In the genomic region with DNA sequence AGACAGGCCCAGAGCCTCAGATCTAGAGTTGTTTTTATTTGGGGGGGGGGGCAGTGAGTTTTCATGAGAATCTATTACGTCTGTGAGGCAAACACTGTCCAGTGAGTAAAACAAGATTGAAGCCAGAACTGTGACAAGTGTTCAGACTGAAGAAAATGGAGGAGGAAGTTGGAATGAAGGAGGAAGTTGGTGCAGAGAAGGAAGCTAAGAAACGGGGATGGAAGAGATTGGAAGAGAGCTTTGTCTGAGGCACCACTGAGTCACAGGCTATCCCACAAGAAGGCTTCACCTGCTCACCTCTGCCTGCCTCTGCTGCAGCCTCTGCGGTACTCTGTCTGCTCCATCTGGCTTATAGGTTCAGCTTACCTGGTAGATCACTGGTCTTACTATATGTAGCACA, we compare ENCODE assay signal across 18 mouse cellular contexts.
DNase-seq lines count a peak whose midpoint lies in the region; ATAC-seq and TF ChIP-seq lines count a peak whose summit lies in the region.
"Had no signal": no experiment of that assay in that cellular context is flagged by ENCODE, and none has a peak within 500 bp of the region (broad histone marks: within the 10 kb centered on the region; RNA-seq: fewer than 3 reads in every experiment).

No protein-coding gene starts in this region.

- no peaks in the 10 kb centered on the region for H3K27me3 ChIP-seq in intestine, embryonic 14.5 days (replicated peaks; ENCODE audit: control insufficient read depth, insufficient read depth, low read length)
- H3K27me3 ChIP-seq in intestine, embryonic 16.5 days (replicated peaks; ENCODE audit: control insufficient read depth, insufficient read depth, low read length), result no peaks in the 10 kb centered on the region
- no peaks in the 10 kb centered on the region for H3K27me3 ChIP-seq in embryonic facial prominence, embryonic 13.5 days
- H3K27me3 ChIP-seq in limb, embryonic 12.5 days, result no peaks in the 10 kb centered on the region
- H3K27me3 ChIP-seq: heart, embryonic 13.5 days; hindbrain, embryonic 12.5 days had no signal

- peak overlapping the region; percentile 77 for H3K27ac ChIP-seq in intestine, embryonic 14.5 days (ENCODE audit: low read depth)
- no peak overlapping the region for H3K27ac ChIP-seq in intestine, embryonic 16.5 days (ENCODE audit: low read length)
- peak overlapping the region; percentile 91; the same call in 1 of the 2 replicates for H3K27ac ChIP-seq in embryonic facial prominence, embryonic 13.5 days
- peak overlapping the region; percentile 90; the same call in 1 of the 2 replicates for H3K27ac ChIP-seq in limb, embryonic 12.5 days

- DNase-seq in intestine, embryonic 14.5 days (ENCODE audit: low spot score), result no peak
- peak; percentile 46 for DNase-seq in MEL-GATA-1-ER (ENCODE audit: extremely low read depth, low read depth)
- no peak for DNase-seq in right cerebral cortex, postnatal 4 days
- no peak for DNase-seq in natural killer cell, adult 2 months (ENCODE audit: low spot score in 2 of 2)
- DNase-seq in lung, adult 2 months, result no peak
- DNase-seq: adrenal gland, postnatal 10 days; cerebellum, adult 11-12 months; cerebellum, adult 9-10 months; cerebellum, postnatal 25 days; heart, postnatal 36 days had no signal

- peaks cover 37% of the 10 kb centered on the region for H3K4me1 ChIP-seq in intestine, embryonic 14.5 days (replicated peaks; ENCODE audit: control insufficient read depth, insufficient read depth, low read length)
- H3K4me1 ChIP-seq in intestine, embryonic 16.5 days (ENCODE audit: control insufficient read depth, insufficient read depth, low read length), result peaks cover 16% of the 10 kb centered on the region
- H3K4me1 ChIP-seq in embryonic facial prominence, embryonic 13.5 days, result peaks cover 69% of the 10 kb centered on the region
- H3K4me1 ChIP-seq in limb, embryonic 12.5 days (replicated peaks), result peaks cover 59% of the 10 kb centered on the region
- peaks cover 5% of the 10 kb centered on the region; the same call in 1 of the 2 replicates for H3K4me1 ChIP-seq in lung, adult 2 months (ENCODE audit: control insufficient read depth, insufficient read depth, low read length)

- ATAC-seq in intestine, embryonic 14.5 days (replicated peaks; ENCODE audit: low FRiP score, low TSS enrichment, low read depth), result no peak
- ATAC-seq in intestine, embryonic 16.5 days, result no peak
- ATAC-seq in embryonic facial prominence, embryonic 13.5 days (ENCODE audit: insufficient number of reproducible peaks, insufficient read depth, low FRiP score, low TSS enrichment, low read depth), result no peak
- ATAC-seq in limb, embryonic 12.5 days (ENCODE audit: insufficient number of reproducible peaks, insufficient read depth, low FRiP score, low TSS enrichment, low read depth), result no peak
- ATAC-seq: forebrain, embryonic 14.5 days; hindbrain, embryonic 16.5 days; inflammation-experienced regulatory T-cells, adult 6 months had no signal

- H3K9me3 ChIP-seq in intestine, embryonic 14.5 days (ENCODE audit: control insufficient read depth, low read length), result no peaks in the 10 kb centered on the region
- no peaks in the 10 kb centered on the region for H3K9me3 ChIP-seq in intestine, embryonic 16.5 days (ENCODE audit: control insufficient read depth, low read length)
- H3K9me3 ChIP-seq in embryonic facial prominence, embryonic 13.5 days, result no peaks in the 10 kb centered on the region
- no peaks in the 10 kb centered on the region for H3K9me3 ChIP-seq in limb, embryonic 12.5 days
- H3K9me3 ChIP-seq: heart, embryonic 13.5 days; hindbrain, embryonic 12.5 days had no signal

- no peak overlapping the region for H3K4me3 ChIP-seq in intestine, embryonic 14.5 days (ENCODE audit: low read depth, low read length)
- H3K4me3 ChIP-seq in intestine, embryonic 16.5 days (ENCODE audit: low read length), result no peak overlapping the region
- H3K4me3 ChIP-seq in embryonic facial prominence, embryonic 13.5 days, result no peak overlapping the region
- H3K4me3 ChIP-seq in limb, embryonic 12.5 days (replicated peaks), result no peak overlapping the region
- H3K4me3 ChIP-seq in lung, adult 2 months (replicated peaks; ENCODE audit: extremely low read depth, low read depth, low read length), result no peak overlapping the region
- H3K4me3 ChIP-seq: heart, embryonic 13.5 days; hindbrain, embryonic 12.5 days had no signal

- H3K36me3 ChIP-seq in intestine, embryonic 14.5 days (ENCODE audit: control insufficient read depth, insufficient read depth, low read length), result peaks cover 20% of the 10 kb centered on the region
- H3K36me3 ChIP-seq in intestine, embryonic 16.5 days (ENCODE audit: control insufficient read depth, insufficient read depth, low read length), result no peaks in the 10 kb centered on the region
- peaks cover 42% of the 10 kb centered on the region for H3K36me3 ChIP-seq in embryonic facial prominence, embryonic 13.5 days
- H3K36me3 ChIP-seq in limb, embryonic 12.5 days, result peaks cover 40% of the 10 kb centered on the region
- H3K36me3 ChIP-seq: hindbrain, embryonic 12.5 days had no signal

- TF ChIP-seq POLR2A in lung, adult 2 months (IDR thresholded peaks at IDR 0.05; ENCODE audit: borderline replicate concordance, extremely low read depth, low read depth, low read length), result no peak

- TF ChIP-seq CTCF in lung, adult 2 months (IDR thresholded peaks at IDR 0.05; ENCODE audit: insufficient read depth, low read length), result no peak

- H3K4me2 ChIP-seq in intestine, embryonic 14.5 days (ENCODE audit: low read length), result no peak overlapping the region
- no peak overlapping the region for H3K4me2 ChIP-seq in intestine, embryonic 16.5 days (ENCODE audit: low read depth, low read length)
- H3K4me2 ChIP-seq in embryonic facial prominence, embryonic 13.5 days, result no peak overlapping the region
- H3K4me2 ChIP-seq in limb, embryonic 12.5 days, result no peak overlapping the region
- H3K4me2 ChIP-seq: heart, embryonic 13.5 days; hindbrain, embryonic 12.5 days had no signal

- 77% methylated on average over 3 of the region's 3 CpGs for WGBS in intestine, embryonic 14.5 days
- WGBS in intestine, embryonic 16.5 days, result 85% methylated on average over 3 of the region's 3 CpGs
- WGBS in embryonic facial prominence, embryonic 13.5 days, result 83% methylated on average over 3 of the region's 3 CpGs
- WGBS in limb, embryonic 12.5 days, result 84% methylated on average over 3 of the region's 3 CpGs
- 87% methylated on average over 3 of the region's 3 CpGs for WGBS in lung, adult 2 months

- no peak overlapping the region for H3K9ac ChIP-seq in intestine, embryonic 14.5 days (ENCODE audit: low read length)
- H3K9ac ChIP-seq in intestine, embryonic 16.5 days (ENCODE audit: low read depth, low read length), result no peak overlapping the region
- no peak overlapping the region for H3K9ac ChIP-seq in embryonic facial prominence, embryonic 13.5 days
- no peak overlapping the region for H3K9ac ChIP-seq in limb, embryonic 12.5 days (replicated peaks)
- H3K9ac ChIP-seq: heart, embryonic 13.5 days; hindbrain, embryonic 12.5 days had no signal
